Mouse (Mus musculus) right cerebral cortex, postnatal 4 days (tissue): ENCODE data around the gene Foxb1.

Experiments
- DNase-seq: peaks from one replicate; pipeline ENCODE4 v3.0.0-alpha.2; 2022

Foxb1 gene

DNA sequence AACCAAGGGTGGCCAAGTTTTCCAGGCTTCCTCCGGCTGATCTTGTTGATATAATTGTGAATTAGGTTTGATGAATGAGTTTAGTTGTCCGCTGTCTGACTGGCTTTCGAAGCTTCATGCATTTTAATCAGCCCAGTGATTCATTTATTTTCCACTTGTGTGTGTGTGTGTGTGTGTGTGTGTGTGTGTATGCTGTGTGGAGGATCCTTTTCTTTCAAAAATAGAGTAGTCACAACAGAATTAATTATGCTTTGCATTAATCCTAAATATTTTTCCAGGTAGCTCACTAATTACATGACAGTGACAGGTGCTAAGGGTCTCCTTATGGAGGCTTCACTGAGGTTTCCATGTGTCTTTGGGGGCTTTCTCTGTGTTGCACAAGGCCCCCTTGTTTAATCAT lies 4.3 kb downstream of the Foxb1 start:
- DNase-seq, result no peak

DNA sequence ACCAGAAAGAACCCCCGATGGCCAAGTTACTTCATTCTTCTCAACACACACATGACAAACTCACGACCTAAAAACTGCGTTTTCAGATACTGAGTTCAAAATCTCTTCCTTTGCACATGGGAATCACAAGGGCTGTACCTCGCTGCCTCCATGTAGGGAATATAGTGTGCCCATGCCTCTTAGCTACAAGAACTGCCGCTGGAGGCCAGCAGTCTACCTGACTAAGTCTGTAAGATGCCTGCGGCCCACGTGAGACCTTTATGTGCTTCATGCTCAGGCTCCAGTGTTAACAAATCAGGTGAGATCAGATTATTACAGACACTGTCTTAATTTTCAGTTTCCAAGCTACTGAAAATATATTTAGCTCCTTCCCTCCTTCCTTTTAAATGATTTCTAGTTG lies 4.7 kb downstream of the Foxb1 start:
- no peak for DNase-seq

DNA sequence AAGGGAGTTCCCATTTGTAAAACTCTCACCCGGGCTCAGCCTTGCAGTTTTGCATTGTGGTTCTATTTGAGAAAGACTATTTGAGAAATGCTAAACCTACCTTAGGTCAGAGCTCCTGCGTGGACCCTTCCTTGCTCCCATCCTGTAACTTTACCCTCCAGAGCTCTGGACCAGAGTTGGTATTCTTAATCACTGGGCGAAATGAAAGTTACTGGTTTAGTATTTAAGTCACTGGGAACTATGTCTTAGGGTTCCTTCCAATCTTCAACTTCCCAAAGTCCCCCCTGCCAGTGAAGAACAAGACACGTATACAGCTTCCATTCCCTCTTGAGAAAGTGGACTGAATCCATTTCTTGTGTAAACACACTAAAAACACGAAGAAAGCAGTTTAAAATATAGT lies 5.6 kb downstream of the Foxb1 start:
- no peak for DNase-seq

DNA sequence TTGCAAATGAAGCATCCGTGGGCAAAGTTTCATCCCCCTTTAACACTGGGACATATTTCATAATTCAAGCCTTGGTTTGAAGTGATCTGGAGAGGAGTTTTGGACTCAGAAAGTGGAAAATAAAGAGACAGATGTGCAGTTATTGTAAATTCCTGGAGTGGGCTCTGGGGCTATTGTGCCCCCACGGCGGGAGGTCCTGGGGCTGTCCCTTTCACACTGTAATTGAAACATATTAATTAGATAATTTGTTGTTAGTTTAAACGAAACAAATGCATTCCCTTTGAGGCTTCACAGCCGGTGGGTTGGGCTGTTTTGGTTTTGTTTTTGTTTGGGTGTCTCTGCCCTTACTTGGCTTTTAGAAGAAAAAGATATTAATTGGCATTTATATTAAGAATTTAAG lies 6.0 kb downstream of the Foxb1 start:
- no peak for DNase-seq

DNA sequence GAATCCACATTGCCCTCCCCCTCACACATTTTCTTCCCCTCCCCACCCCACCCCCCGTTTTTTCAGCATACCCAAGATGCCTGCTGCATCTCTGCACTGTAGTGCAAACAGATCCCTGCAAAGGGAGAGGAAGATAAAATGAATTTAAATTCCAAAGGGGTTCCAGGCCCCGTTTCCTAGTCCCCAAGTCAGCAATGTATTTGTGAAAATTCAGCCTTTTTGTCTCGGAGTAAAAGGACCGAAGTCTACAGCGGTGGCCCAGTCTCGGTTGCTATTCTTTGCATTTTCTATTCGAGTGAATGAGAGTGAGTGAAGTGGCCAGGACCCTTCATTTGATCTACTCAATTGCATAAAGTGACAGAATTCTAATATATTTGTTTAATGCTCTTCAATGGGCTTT lies 6.4 kb downstream of the Foxb1 start:
- DNase-seq, result no peak

DNA sequence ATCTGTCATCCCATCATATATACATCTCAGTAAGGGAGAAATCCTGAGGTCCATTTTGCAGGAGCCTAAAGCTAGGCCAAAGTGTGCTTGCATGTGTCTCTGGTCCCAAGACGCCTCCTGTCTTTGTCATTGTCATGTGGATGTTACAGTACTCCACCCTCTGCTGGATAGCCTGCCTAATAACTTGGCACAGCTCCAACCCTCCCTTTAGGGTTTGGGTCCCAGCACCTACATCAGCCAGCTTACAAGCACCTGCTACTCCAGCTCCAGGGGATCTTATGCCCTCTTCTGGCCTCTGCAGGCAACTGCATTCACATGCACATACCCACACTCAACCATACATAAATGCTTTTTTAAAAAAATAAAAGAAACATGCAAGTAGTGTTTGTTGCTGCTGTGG lies 12.8 kb downstream of the Foxb1 start:
- DNase-seq, result no peak

DNA sequence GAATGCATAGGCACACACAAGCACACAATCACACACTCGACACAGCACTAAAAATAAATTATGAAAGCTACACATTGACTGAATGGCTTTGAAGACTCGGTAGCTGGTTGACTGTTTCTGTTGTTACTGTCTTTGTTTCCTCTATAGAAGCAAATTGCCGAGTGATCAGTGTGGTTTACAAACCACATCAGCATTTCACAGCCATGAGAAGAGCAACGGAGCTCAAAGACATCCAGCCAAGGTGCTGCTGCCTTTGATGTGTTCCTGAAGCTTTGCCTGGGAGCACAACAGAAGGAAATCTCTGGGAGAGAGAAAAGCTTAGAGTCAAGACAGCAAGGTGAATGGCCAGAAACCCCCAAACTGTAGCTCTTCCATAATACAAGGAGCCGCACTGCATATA lies 32.0 kb downstream of the Foxb1 start:
- no peak for DNase-seq

DNA sequence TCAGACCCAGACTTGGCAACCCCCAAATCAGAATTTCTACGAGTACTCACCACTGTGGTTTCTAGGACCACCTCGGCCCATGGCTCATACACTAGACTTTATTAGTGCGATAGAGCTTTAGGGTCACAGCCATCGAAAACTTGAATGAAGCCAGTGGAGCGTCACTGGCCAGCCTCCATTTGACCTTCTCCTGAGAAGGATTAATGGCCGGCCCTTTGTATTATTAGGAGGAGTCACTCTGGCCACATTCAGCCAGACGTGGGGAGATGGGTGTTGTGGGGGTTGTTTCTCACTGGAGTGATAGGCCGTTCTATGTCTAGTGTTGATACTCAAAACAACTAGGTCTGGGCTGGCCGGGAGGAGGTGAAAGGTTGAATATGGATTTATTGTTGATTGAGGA lies 42.3 kb downstream of the Foxb1 start:
- no peak for DNase-seq

DNA sequence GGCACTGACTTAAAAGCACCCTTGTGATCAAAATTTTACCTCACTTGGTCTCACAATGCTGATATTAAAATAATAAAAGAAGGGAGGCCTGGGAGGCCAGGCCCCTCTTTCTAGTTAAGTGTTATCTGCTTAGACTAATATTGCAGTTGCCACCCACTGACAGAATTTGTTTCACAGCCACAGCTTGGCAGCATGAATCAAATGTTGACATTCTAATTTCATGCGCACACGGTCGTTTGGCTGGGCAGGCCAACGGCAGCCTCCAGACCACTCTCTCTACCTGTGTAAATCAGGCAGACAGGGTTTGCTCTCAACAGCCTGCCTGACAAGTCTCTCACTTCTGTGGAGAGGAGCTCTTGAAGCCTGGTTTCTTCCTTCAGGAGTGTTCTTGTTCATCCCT lies 44.4 kb downstream of the Foxb1 start:
- DNase-seq, result no peak

DNA sequence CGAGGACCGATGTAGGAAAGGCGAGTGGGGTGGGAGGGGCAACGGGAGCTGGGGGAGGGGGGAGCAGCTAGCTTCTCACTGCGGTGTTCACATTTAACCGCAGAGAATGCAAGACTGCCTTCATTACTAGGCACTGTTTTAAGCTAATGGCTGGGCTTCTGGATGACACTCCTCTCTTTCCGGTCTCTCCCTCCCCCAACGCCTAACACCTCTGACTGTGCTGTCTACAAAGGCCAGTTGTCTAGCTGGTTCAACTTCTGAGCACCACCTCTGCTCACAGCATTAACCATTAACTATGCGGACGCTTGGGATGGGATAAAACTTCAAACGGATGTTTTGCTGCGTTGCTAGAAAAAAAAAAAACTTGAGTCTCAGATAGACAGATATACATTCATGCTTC lies 45.3 kb downstream of the Foxb1 start:
- DNase-seq, result no peak

DNA sequence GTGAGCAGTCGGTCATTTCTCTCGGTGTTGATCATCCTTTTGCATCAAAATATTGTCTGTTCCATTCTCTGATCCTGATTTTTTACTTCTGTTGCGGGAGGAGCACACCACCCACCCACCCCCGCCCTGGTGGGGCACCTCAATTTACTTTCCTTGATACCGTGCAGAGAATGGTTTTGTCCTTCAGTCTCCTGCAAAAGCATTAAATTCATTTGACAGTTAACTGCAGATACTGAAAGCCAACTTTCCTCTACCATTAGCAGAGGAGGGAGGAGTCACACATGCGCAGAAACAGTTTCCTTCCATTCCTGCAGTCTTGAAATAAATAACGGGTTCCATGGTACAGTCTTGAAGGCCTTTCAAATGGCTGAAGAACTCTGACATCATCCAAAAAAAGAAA lies 46.4 kb downstream of the Foxb1 start:
- no peak for DNase-seq

DNA sequence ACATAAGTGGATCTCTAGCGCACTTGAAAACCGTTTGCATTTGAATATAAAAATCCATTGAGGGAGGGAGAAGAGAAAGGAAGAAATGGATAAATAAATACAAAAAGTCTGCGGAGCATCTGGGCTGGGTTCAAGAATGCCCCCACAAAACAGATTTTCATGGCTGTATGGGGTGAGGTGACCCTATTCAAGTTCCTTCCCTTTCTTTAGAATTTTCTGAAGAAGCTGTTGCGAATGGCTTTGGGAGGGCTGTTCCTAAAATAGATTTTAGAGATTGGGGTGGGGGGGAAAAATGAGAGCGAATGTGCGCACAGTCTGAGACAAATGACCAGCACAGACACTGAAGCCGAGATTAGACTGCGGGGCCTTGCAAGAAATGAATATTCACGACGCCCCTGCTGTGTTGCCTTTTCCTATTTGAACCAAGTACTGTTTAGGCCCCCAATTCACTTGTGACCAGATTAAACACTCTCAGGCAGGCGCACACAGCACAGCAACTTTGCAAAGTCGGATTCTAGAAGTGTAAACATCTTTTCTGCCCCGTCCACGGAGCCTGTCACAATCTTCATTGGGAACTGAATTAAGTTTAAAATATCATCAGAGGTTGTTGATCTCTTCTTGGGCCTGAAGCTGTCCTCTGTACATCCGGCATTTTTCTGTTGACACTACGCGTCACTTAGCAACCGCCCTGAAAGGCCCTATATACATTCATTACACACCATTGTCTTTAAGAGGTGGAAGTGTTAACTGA lies 47.0 kb downstream of the Foxb1 start:
- DNase-seq, result no peak

DNA sequence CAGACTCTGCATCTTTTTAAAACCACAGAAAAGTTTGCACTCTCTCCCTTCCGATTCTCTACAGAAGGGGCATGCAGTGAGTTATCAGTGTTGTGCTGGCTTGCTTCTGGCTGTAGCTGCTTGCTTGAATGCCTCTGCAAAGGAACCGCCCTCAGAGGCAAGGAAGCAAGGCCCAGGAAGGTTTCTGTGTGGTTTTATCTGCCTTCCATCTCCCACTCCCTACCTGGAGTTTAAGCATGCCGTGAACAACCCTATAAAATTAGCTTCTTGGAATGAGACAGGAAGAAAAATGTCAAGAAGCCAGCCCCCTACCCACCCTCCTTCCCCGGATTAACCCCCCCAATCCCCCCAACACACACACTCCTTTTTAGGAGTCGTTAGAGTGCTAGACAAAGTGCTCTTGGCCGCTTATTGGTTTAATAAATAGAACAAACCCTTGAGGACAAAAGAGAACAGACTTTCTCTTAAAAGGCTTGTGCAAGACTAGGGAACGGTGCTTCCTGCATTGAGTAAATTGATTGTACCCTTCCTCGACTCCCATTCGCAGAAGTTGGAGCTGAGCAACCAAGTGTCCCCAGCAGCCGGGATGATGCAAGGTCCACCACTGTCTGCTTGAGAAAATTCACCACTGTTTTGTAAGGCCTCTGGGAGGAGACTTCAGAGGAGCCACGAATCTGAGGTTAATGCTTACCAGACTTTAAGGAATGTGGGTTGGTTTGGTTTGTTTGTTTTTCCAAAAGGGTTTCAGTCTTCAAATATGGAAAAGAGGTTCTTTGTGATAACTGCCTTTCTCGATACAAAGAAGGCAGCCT lies 47.8 kb downstream of the Foxb1 start:
- no peak for DNase-seq
